Mouse (Mus musculus): ENCODE results near the gene Pcgf2.
"Not testable (repeated sequence)": the region's sequence is repeated elsewhere in the genome, so short reads cannot be mapped to it uniquely, and the experiment has no call there.

- not testable (repeated sequence) for TF ChIP-seq GATA1 (IDR thresholded peaks at IDR 0.05; ENCODE audit: borderline replicate concordance, low read length); POLR2AphosphoS5 (IDR thresholded peaks at IDR 0.05; ENCODE audit: insufficient replicate concordance, low read depth, low read length); CTCF (IDR thresholded peaks at IDR 0.05; ENCODE audit: low read depth, low read length); GATA2 (IDR thresholded peaks at IDR 0.05; ENCODE audit: borderline replicate concordance, low read depth, low read length); TAL1 (conservative IDR thresholded peaks at IDR 0.05; ENCODE audit: low read depth, low read length)
Observed at GRCm38 (mm10) chr11:97657967-97658366, 42.3 kb downstream of the Pcgf2 start.
